Mouse (Mus musculus) naive thymus-derived CD4-positive, alpha-beta T cell, adult 2 months (primary cell): ENCODE data around the gene 3110001I22Rik.

Experiments
- DNase-seq: peaks from one replicate; pipeline ENCODE4 v3.0.0-alpha.2; 2011; ENCODE audit warnings: low read depth

Gene 3110001I22Rik

DNA sequence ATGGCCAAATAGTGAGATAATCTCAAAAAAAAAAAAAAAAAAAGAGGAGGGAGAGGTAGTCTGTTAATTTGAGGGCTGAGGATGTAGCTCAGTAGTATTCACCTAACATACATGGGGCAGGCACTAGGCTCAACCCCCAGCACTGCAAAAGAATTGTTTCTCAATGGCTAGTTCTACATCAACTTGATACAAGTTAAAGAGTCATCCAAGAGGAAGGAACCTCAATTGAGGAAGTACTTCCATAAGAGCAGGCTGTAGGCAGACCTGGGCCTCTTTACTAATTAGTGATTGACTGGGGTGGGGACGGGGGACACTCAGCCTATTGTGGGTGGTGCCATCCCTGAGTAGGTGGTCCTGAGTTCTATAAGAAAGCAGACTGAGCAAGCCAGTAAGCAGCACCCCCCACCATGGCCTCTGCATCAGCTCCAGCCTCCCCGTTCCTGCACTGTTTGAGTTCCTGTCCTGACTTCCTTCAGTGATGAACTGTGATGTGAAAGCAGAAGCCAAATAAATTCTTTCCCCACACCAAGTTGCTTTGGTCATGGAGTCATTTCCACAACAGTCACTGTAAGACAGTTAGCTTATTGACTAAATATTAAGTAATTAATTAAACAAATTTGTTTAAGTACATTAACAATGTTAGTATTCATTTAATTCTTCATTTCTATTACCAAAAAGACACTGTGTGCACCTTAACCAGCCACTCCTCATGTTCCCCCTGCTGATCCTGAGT, 45.3 kb downstream of the 3110001I22Rik start:
- no peak for DNase-seq

DNA sequence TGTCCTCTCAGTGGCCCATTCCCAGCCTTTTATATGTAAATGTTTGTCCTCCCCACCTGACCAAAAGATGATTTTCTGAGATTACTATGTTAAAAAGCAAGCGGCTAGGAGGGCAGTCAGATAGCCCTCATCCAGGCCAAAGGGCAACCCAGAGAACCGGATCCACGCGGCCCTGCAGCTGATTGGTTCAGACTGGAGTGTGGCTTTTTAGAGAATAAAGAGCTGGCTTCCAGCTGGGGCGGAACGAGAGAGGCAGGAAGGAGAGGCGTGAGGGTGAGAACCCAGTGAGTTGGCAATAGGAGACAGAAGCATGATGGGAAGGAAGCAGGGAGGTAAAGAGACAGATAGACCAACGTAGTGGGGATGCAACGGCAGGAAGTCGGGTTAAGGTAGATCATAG, 51.2 kb downstream of the 3110001I22Rik start:
- DNase-seq: no peak

DNA sequence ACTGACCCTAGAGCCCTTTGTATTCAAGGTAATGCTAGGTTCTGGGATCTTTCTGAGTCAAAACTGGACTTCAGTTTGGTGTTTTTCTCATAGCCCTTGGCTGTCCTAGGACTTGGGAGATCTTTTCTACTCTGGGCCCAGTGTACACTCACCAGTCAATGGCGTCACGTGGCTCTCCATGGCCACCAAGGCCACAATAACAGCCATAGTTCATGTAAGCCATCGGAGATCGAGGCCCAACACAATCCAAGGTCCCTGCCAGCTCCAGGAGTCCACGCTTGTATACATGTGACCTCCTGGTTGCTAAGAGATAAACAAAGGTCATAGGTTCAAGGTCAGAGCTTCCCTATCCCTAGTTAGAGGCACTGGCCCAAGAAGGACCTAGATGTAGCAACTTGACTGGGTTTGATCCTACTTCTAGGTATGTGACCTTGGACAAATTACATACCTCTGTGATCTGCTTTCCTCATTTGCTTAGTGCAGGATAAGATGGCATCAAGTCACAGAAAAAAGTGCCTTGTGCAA, 56.1 kb downstream of the 3110001I22Rik start:
- no peak for DNase-seq
